Mouse (Mus musculus): ENCODE results near the gene Cldn10. TPM values are rescaled to one million over a fixed set of nuclear protein-coding genes. Genes with fewer than 3 reads are reported as not detected.
A peak's percentile ranks its signal among the peaks of the same experiment; 100 is the strongest.

Gene Cldn10
- total and polyA plus RNA-seq, 3 experiments, result 0.16 TPM; not detected in 2

DNA sequence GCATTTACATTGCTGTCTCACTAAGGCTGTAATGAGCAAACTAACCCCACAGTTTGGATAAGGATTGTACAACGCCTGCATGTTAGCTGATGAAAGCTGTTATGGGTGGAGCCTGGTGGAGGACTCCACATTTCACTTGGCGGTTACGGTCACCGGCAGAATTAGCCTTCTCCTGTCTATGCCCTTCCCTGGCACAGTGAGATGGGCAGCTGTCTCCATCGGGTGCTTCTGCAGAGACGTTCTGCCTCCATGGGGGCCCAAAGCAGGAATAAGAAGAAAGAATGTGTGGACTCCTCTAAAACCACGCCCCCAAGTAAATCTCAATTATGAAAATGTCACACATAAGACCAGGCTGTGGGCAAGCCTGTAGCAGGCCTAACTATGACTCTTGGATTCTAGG, 21.8 kb upstream of the Cldn10 start:
- Histone ChIP-seq H3K27me3 (ENCODE audit: insufficient read depth, low read length) (no peaks in the 10 kb centered on the region), H3K4me1 (ENCODE audit: insufficient read depth, low read depth, low read length) (peaks cover 44% of the 10 kb centered on the region), H3K36me3 (replicated peaks) (no peaks in the 10 kb centered on the region), H3K9me3 (replicated peaks) (peaks cover 2% of the 10 kb centered on the region; the same call in 1 of the 2 replicates), H3K4me3 (ENCODE audit: low read depth, low read length) (no peak overlapping the region)
- TF ChIP-seq CTCF (IDR thresholded peaks at IDR 0.05; ENCODE audit: low read depth, low read length) (no peak), POLR2AphosphoS5 (IDR thresholded peaks at IDR 0.05; ENCODE audit: insufficient replicate concordance, low read depth, low read length) (no peak)
- ATAC-seq (ENCODE audit: extremely low read depth, insufficient number of reproducible peaks, low FRiP score, poor library complexity, severe bottlenecking) (no peak), DNase-seq (ENCODE audit: low spot score) (no peak)

- DNase-seq (ENCODE audit: low spot score) (no peak), ATAC-seq (ENCODE audit: extremely low read depth, insufficient number of reproducible peaks, low FRiP score, poor library complexity, severe bottlenecking) (no peak)
- H3K4me1 ChIP-seq (ENCODE audit: insufficient read depth, low read depth, low read length), result peaks cover 44% of the 10 kb centered on the region
- no peak overlapping the region for H3K4me3 ChIP-seq (ENCODE audit: low read depth, low read length)
- no peaks in the 10 kb centered on the region for H3K27me3 ChIP-seq (ENCODE audit: insufficient read depth, low read length)
- peaks cover 2% of the 10 kb centered on the region; the same call in 1 of the 2 replicates for H3K9me3 ChIP-seq (replicated peaks)
- H3K36me3 ChIP-seq (replicated peaks), result no peaks in the 10 kb centered on the region
- TF ChIP-seq GATA1 (IDR thresholded peaks at IDR 0.05; ENCODE audit: borderline replicate concordance, low read length) (no peak), POLR2AphosphoS5 (IDR thresholded peaks at IDR 0.05; ENCODE audit: insufficient replicate concordance, low read depth, low read length) (no peak), CTCF (IDR thresholded peaks at IDR 0.05; ENCODE audit: low read depth, low read length) (no peak), GATA2 (IDR thresholded peaks at IDR 0.05; ENCODE audit: borderline replicate concordance, low read depth, low read length) (no peak), TAL1 (conservative IDR thresholded peaks at IDR 0.05; ENCODE audit: low read depth, low read length) (no peak)
Observed at GRCm38 (mm10) chr14:118766368-118766767, 21.3 kb upstream of the Cldn10 start.

GRCm38 (mm10) chr14:118767673-118768353, 19.9 kb upstream of the Cldn10 start:
- H3K36me3 ChIP-seq (replicated peaks), result no peaks in the 10 kb centered on the region
- H3K27me3 ChIP-seq (ENCODE audit: insufficient read depth, low read length), result no peaks in the 10 kb centered on the region
- H3K4me1 ChIP-seq (ENCODE audit: insufficient read depth, low read depth, low read length), result peaks cover 46% of the 10 kb centered on the region
- DNase-seq (ENCODE audit: low spot score) (peak; percentile 73), ATAC-seq (ENCODE audit: extremely low read depth, insufficient number of reproducible peaks, low FRiP score, poor library complexity, severe bottlenecking) (peak; percentile 84)
- peak overlapping the region; percentile 44 for H3K4me3 ChIP-seq (ENCODE audit: low read depth, low read length)
- TF ChIP-seq GATA1 (IDR thresholded peaks at IDR 0.05; ENCODE audit: borderline replicate concordance, low read length) (no peak), CTCF (IDR thresholded peaks at IDR 0.05; ENCODE audit: low read depth, low read length) (peak; percentile 100)
- H3K9me3 ChIP-seq (replicated peaks), result peaks cover 2% of the 10 kb centered on the region; the same call in 1 of the 2 replicates

GRCm38 (mm10) chr14:118768354-118768713, 19.4 kb upstream of the Cldn10 start:
- Histone ChIP-seq H3K9me3 (replicated peaks) (peaks cover 4% of the 10 kb centered on the region; the same call in 1 of the 2 replicates), H3K27me3 (ENCODE audit: insufficient read depth, low read length) (no peaks in the 10 kb centered on the region), H3K36me3 (replicated peaks) (no peaks in the 10 kb centered on the region), H3K4me1 (ENCODE audit: insufficient read depth, low read depth, low read length) (peaks cover 46% of the 10 kb centered on the region), H3K4me3 (ENCODE audit: low read depth, low read length) (peak overlapping the region; percentile 44)
- TF ChIP-seq CTCF (IDR thresholded peaks at IDR 0.05; ENCODE audit: low read depth, low read length) (no peak), GATA2 (IDR thresholded peaks at IDR 0.05; ENCODE audit: borderline replicate concordance, low read depth, low read length) (no peak), GATA1 (IDR thresholded peaks at IDR 0.05; ENCODE audit: borderline replicate concordance, low read length) (no peak), TAL1 (conservative IDR thresholded peaks at IDR 0.05; ENCODE audit: low read depth, low read length) (peak; percentile 71)
- DNase-seq (ENCODE audit: low spot score), result peak; percentile 45
- ATAC-seq (ENCODE audit: extremely low read depth, insufficient number of reproducible peaks, low FRiP score, poor library complexity, severe bottlenecking), result peak; percentile 79

DNA sequence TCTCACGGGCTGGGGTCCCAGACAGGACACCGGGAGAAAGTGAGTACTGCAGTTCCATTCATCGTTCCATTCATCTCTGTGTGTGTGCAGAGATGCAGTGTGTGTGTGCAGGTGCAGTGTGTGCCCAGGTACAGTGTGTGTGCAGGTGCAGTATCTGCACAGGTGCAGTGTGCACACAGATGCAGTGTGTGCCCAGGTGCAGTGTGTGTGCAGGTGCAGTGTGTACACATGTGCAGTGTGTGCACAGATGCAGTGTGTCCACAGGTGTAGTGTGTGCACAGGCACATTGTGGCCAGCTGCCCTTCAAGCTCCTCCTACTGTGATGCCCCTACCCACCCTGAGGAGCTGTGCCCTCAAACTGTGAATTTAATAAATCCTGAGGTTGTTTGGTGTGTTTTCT, 14.0 kb upstream of the Cldn10 start:
- Histone ChIP-seq H3K4me3 (ENCODE audit: low read depth, low read length) (peak overlapping the region; percentile 32; the same call in 1 of the 2 replicates), H3K9me3 (replicated peaks) (peaks cover 6% of the 10 kb centered on the region), H3K4me1 (ENCODE audit: insufficient read depth, low read depth, low read length) (peaks cover 55% of the 10 kb centered on the region), H3K27me3 (ENCODE audit: insufficient read depth, low read length) (no peaks in the 10 kb centered on the region), H3K36me3 (replicated peaks) (peaks cover 12% of the 10 kb centered on the region)
- no peak for DNase-seq (ENCODE audit: low spot score)
- TF ChIP-seq GATA2 (IDR thresholded peaks at IDR 0.05; ENCODE audit: borderline replicate concordance, low read depth, low read length), result no peak
- TF ChIP-seq POLR2AphosphoS5 (IDR thresholded peaks at IDR 0.05; ENCODE audit: insufficient replicate concordance, low read depth, low read length), result peak; percentile 77; the same call in 1 of the 2 replicates
- TF ChIP-seq CTCF (IDR thresholded peaks at IDR 0.05; ENCODE audit: low read depth, low read length), result no peak
- no peak for TF ChIP-seq GATA1 (IDR thresholded peaks at IDR 0.05; ENCODE audit: borderline replicate concordance, low read length)
- no peak for ATAC-seq (ENCODE audit: extremely low read depth, insufficient number of reproducible peaks, low FRiP score, poor library complexity, severe bottlenecking)

DNA sequence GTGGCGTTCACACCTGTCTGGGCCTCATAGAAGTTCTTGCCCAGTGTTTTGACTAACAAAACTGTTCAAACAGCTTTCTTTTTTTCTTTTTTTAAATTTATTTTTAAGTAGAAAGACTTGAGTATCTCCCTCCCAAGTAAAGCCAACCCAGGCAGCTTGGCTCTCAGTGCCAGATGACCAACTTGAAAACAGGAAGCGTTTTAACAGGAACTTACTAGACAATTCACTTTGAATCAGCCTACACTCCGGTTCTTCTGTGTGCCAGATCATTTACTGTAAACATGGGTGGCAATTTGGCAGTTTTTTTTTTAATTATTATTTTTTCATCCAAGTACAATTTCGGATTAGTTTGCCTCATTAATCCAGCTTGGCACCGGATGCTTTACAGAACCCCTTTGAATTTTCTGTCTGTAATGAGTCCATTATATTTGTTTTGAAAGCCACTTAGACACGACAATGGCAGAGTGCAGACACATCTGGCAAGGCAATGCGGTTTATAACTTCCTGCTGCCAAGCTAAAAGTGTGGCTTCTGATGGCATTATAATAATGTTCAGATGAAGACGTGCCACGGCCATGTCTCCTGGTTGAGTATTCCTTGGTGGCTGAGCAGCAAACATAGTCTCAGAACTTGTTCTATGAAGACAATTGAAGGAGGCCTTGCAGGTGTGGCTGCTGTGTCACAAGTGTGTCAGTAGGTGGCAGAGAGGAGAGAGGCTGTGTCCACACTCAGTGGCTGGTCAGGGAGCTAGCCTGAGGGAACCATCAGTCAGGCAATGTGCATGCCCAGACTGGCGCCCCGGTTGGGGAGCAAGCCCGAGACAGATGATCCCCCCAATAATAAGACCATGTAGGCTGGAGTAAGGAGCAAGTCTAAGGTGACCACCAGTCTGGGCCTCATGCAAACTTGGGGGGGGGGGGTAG, 12.9 kb upstream of the Cldn10 start:
- ATAC-seq (ENCODE audit: extremely low read depth, insufficient number of reproducible peaks, low FRiP score, poor library complexity, severe bottlenecking) (peak; percentile 51; the same call in 1 of the 2 replicates), DNase-seq (ENCODE audit: low spot score) (no peak)
- H3K4me1 ChIP-seq (ENCODE audit: insufficient read depth, low read depth, low read length), result peaks cover 46% of the 10 kb centered on the region
- peaks cover 6% of the 10 kb centered on the region for H3K9me3 ChIP-seq (replicated peaks)
- TF ChIP-seq GATA1 (IDR thresholded peaks at IDR 0.05; ENCODE audit: borderline replicate concordance, low read length), result no peak
- peak; percentile 45 for TF ChIP-seq CTCF (IDR thresholded peaks at IDR 0.05; ENCODE audit: low read depth, low read length)
- no peak overlapping the region for H3K4me3 ChIP-seq (ENCODE audit: low read depth, low read length)
- H3K27me3 ChIP-seq (ENCODE audit: insufficient read depth, low read length), result no peaks in the 10 kb centered on the region
- peaks cover 12% of the 10 kb centered on the region for H3K36me3 ChIP-seq (replicated peaks)
